Mouse (Mus musculus) neutrophil, adult 65 days (primary cell): ENCODE results near the gene Anapc5. TPM values are rescaled to one million over a fixed set of nuclear protein-coding genes. Genes with fewer than 3 reads are reported as not detected.

Source experiments
- total RNA-seq: library from RNA; stranded (reverse); gene quantifications from 2 replicates; pipeline ENCODE4 v1.2.4, GENCODE M21; 2023

Anapc5 gene
- total RNA-seq, result 117 and 180 TPM in 2 replicates

DNA sequence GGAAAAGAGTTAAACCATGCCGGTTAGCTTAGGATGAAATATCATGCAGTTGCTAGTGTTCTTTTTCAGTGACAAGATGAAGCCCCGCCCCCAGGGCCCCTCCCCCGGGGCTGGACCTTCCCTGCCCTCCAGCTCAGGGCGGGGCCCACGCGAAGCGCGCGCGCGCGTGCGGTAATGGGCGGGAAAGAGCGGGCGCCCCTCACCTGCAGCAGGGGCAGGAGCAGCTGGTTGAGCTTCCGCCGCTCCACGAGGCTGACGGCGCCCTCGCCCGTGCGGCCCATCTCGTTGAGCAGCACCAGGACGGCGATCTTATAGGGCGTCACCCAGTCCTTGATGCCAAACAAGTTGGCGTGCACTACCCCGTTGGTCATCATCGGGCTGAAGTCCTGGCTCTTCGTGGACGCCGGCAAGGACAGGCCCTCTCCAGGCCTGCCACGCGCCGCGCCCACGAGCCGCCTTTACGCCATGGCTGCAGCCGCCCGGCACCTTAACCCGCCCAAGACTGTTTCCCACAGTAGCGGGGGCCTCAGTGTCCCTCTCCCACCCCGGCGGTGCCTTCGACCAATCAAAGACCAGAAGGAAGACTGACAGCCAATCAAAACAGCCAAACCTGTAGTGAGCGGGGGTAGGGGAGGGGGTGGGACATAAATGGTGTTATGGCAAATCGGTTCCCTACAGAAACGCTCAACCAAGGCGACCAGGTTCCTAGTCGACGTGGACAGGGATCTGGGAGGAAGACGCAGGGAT lies at the start of gene Anapc5:
TSS of gene Anapc5 (minus strand) at position 563 of the 747 bp plus-strand sequence.

DNA sequence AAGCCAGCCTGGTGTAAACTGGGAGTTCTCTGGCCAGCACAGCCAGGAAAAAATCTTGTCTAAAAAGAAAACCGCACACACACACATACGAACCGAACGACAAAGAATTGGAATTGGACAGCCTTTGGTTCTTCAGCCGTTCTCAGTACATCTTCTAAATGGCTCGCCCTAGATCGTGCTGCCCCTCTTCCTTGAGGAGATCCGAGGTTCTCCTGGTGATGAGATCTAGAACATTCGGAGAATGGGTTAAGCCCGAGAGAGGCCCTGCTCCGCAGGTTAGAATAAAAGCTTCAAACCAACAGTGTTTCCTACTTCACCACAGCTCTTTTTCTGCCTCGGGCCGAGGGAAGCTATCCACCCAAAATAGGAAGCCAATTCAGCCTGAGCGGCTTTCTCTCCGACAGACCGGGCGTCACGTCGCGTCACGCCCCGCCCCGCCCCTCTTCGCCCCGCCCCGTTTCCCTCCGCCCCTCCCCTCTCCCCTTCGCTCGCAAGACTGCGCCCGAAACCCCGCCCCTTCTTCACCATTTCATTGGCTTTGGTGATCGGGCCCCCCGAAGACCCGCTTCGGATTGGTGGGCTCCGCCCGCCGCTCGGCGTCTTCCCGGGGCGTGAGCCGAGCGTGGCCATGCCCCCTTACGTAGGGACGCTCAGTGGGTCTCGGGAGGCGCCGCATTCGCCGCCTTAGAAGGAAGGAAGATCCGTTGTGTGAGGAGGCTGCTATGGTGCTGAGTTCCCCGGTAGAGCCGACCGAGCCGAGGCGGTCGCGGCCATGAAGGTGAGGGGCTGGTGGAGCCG lies 28.6 kb upstream of the Anapc5 start, which contains the start of gene Rnf34:
TSS of gene Rnf34 (plus strand) at position 528 of the 798 bp plus-strand sequence.

DNA sequence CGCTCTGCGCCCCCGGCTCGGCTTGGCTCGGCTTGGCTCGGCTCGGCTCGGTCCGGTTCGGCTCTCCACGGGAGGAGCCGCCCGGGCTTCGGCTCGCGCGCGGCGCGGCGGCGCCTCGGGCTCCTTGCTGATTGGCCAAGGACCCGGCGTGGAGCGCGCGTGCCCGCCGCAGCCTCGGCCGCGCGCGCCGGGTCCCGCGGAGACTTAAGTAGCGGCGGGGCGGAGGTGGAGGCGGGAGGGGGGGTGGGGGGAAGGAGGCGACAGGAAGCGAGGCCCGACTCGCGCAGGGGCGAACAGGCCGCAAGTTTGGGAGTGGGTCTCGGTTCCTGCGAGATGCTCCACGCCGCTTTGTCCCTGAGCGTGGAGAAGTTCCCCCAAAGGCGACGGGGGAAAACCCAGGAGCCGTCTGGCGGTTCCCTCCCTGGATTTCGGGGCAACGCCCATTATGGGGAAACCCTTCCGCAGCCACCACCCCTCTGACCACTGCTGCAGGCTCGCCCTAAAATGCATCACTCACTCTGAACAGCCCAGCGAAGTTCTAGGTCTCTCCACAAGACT lies 41.8 kb downstream of the Anapc5 start, which contains the start of gene Camkk2:
TSS of gene Camkk2 (minus strand) at position 133 of the 558 bp plus-strand sequence.

Other genes with a start within 250 kb of the Anapc5 start
- gene Ift81, start 206.8 kb downstream of the Anapc5 start, total RNA-seq, result 0.77 and 2.8 TPM in 2 replicates
- gene P2rx7, start 177.4 kb downstream of the Anapc5 start, total RNA-seq, result 10.3 and 13.7 TPM in 2 replicates
- 13.6 and 14.0 TPM in 2 replicates for gene P2rx4, start 113.8 kb downstream of the Anapc5 start, total RNA-seq
- gene Camkk2, start 41.9 kb downstream of the Anapc5 start, total RNA-seq, result 52.3 and 72.8 TPM in 2 replicates
- 44.0 and 62.0 TPM in 2 replicates for gene Rnf34, start 28.7 kb upstream of the Anapc5 start, total RNA-seq
- 14.1 and 25.2 TPM in 2 replicates for gene Kdm2b, start 168.5 kb upstream of the Anapc5 start, total RNA-seq
- gene Orai1, start 193.7 kb upstream of the Anapc5 start, total RNA-seq, result 65.7 and 80.8 TPM in 2 replicates
- gene Morn3, start 225.7 kb upstream of the Anapc5 start, total RNA-seq, result not detected in 2 replicates
- 2.3 and 2.6 TPM in 2 replicates for gene Tmem120b, start 247.1 kb upstream of the Anapc5 start, total RNA-seq